Mouse (Mus musculus) MEL (cell line): ENCODE measurements at regions not wholly inside any gene's neighbourhood (a gene's known extent, or its start where the extent isn't known, plus 50 kb on each side); places are given as distances from the start of the nearest gene placed in this dataset.

ENCODE experiments used
- DNase-seq: peaks from one replicate; pipeline ENCODE4 v3.0.0; 2011; ENCODE audit warnings: low read depth, low spot score
- H3K27ac ChIP-seq: 2 replicates; pipeline ENCODE4 v1.5.1; 2012; ENCODE audit warnings: low read depth, mild to moderate bottlenecking, control low read depth, low read length, moderate library complexity; ENCODE audit not compliant: control insufficient read depth
- H3K27me3 ChIP-seq, 2 experiments: fragments of 150-350 bp in 1 of 2; sonication (generic) in 1 of 2; 2 replicates each; pipeline ENCODE4 v1.6.1; 2012; ENCODE audit warnings: low read length in 2 of 2, mild to moderate bottlenecking in 2 of 2, improper control_type of control experiment in 1 of 2, moderate library complexity in 1 of 2; ENCODE audit not compliant: insufficient read depth in 2 of 2, control insufficient read depth in 1 of 2
- H3K36me3 ChIP-seq, 2 experiments: 2 replicates each; pipeline ENCODE4 v1.6.1; 2012 to 2014; ENCODE audit warnings: low read length in 2 of 2, improper control_type of control experiment in 1 of 2, inconsistent platforms in 1 of 2, mild to moderate bottlenecking in 1 of 2; ENCODE audit not compliant: insufficient read depth in 2 of 2, control insufficient read depth in 1 of 2
- H3K4me1 ChIP-seq, 2 experiments: fragments of 150-350 bp in 1 of 2; sonication (generic) in 1 of 2; 2 replicates each; pipeline ENCODE4 v1.6.1; 2012; ENCODE audit warnings: low read length in 2 of 2, improper control_type of control experiment in 1 of 2, mild to moderate bottlenecking in 1 of 2; ENCODE audit not compliant: insufficient read depth in 2 of 2, control insufficient read depth in 1 of 2
- H3K4me3 ChIP-seq, 2 experiments: fragments of 150-350 bp in 1 of 2; sonication (generic) in 1 of 2; 2 replicates each; pipeline ENCODE4 v1.5.1; 2012; ENCODE audit warnings: low read depth in 2 of 2, low read length in 2 of 2, mild to moderate bottlenecking in 2 of 2, moderate library complexity in 2 of 2, control low read depth in 1 of 2, improper control_type of control experiment in 1 of 2; ENCODE audit not compliant: control insufficient read depth in 1 of 2, insufficient read depth in 1 of 2
- H3K79me2 ChIP-seq: 2 replicates; pipeline ENCODE4 v1.6.1; 2012; ENCODE audit warnings: mild to moderate bottlenecking, low read length, moderate library complexity; ENCODE audit not compliant: control insufficient read depth, poor library complexity, insufficient read depth
- H3K9ac ChIP-seq: 2 replicates; pipeline ENCODE4 v1.6.1; 2012; ENCODE audit warnings: low read depth, mild to moderate bottlenecking, control low read depth, low read length, moderate library complexity; ENCODE audit not compliant: control insufficient read depth, poor library complexity, severe bottlenecking
- H3K9me3 ChIP-seq: fragments of 150-350 bp; sonication (generic); replicated peaks from 2 replicates; pipeline ENCODE4 v1.6.1; 2012; ENCODE audit warnings: mild to moderate bottlenecking, low read length, improper control_type of control experiment, moderate library complexity; ENCODE audit not compliant: insufficient read depth
- BHLHE40 ChIP-seq: IDR thresholded peaks from 2 replicates; pipeline ENCODE4 v1.6.1; 2012; ENCODE audit warnings: low read depth, mild to moderate bottlenecking, inconsistent platforms, low read length, improper control_type of control experiment, borderline replicate concordance
- CTCF ChIP-seq, 3 experiments: IDR thresholded peaks in 2 of 3; conservative IDR thresholded peaks in 1 of 3; 2 replicates each; pipeline ENCODE4 v1.5.1; 2011 to 2012; ENCODE audit warnings: low read length in 3 of 3, low read depth in 2 of 3, mild to moderate bottlenecking in 2 of 3, improper control_type of control experiment in 1 of 3, inconsistent platforms in 1 of 3, mixed read lengths in 1 of 3, moderate library complexity in 1 of 3; ENCODE audit not compliant: control insufficient read depth in 1 of 3, insufficient read depth in 1 of 3, poor library complexity in 1 of 3, severe bottlenecking in 1 of 3
- E2F4 ChIP-seq: IDR thresholded peaks from 2 replicates; pipeline ENCODE4 v1.6.1; 2011; ENCODE audit warnings: low read depth, low read length, improper control_type of control experiment, borderline replicate concordance
- ETS1 ChIP-seq: IDR thresholded peaks from 2 replicates; pipeline ENCODE4 v1.6.1; 2012; ENCODE audit warnings: low read depth, mild to moderate bottlenecking, inconsistent platforms, low read length, improper control_type of control experiment, moderate library complexity
- JUND ChIP-seq: IDR thresholded peaks from 2 replicates; pipeline ENCODE4 v1.6.1; 2011; ENCODE audit warnings: low read depth, mild to moderate bottlenecking, improper control_type of control experiment, low read length
- MAFK ChIP-seq: IDR thresholded peaks from 2 replicates; pipeline ENCODE4 v1.6.1; 2011; ENCODE audit warnings: low read depth, mild to moderate bottlenecking, low read length, improper control_type of control experiment, borderline replicate concordance
- MYB ChIP-seq: IDR thresholded peaks from 2 replicates; pipeline ENCODE4 v1.6.1; 2011; ENCODE audit warnings: mild to moderate bottlenecking, low read depth, low read length, improper control_type of control experiment
- MYC ChIP-seq: IDR thresholded peaks from 2 replicates; pipeline ENCODE4 v1.6.1; 2011; ENCODE audit warnings: low read depth, mild to moderate bottlenecking, low read length, improper control_type of control experiment, moderate library complexity
- NELFE ChIP-seq: IDR thresholded peaks from 2 replicates; pipeline ENCODE4 v1.6.1; 2011; ENCODE audit warnings: low read depth, low read length, improper control_type of control experiment
- NRF1 ChIP-seq: IDR thresholded peaks from 2 replicates; pipeline ENCODE4 v1.6.1; 2014; ENCODE audit warnings: low read depth, mild to moderate bottlenecking, inconsistent platforms, low read length, improper control_type of control experiment, moderate library complexity; ENCODE audit not compliant: poor library complexity, insufficient read depth, severe bottlenecking
- POLR2AphosphoS2 ChIP-seq: IDR thresholded peaks from 2 replicates; pipeline ENCODE4 v1.6.1; 2011; ENCODE audit warnings: low read length, improper control_type of control experiment
- TAL1 ChIP-seq: IDR thresholded peaks from 2 replicates; pipeline ENCODE4 v1.6.1; 2012; ENCODE audit warnings: mild to moderate bottlenecking, inconsistent platforms, low read length, moderate library complexity, mixed read lengths
- ZC3H11A ChIP-seq: IDR thresholded peaks from 2 replicates; pipeline ENCODE4 v1.6.1; 2012; ENCODE audit warnings: low read depth, mild to moderate bottlenecking, inconsistent platforms, low read length, improper control_type of control experiment
- ZKSCAN1 ChIP-seq: IDR thresholded peaks from 2 replicates; pipeline ENCODE4 v1.6.1; 2012; ENCODE audit warnings: low read depth, mild to moderate bottlenecking, inconsistent platforms, low read length, improper control_type of control experiment, moderate library complexity
- ZNF384 ChIP-seq: IDR thresholded peaks from 2 replicates; pipeline ENCODE4 v1.6.1; 2012; ENCODE audit warnings: low read depth, mild to moderate bottlenecking, inconsistent platforms, low read length, improper control_type of control experiment

GRCm38 (mm10) chr17:62358323-62358722 is 522.8 kb downstream of the Efna5 start:
- Histone ChIP-seq H3K9me3 (no peaks in the 10 kb centered on the region), H3K4me1 (no peaks in the 10 kb centered on the region), H3K27ac (no peak overlapping the region), H3K4me3 (no peak overlapping the region), H3K9ac (no peak overlapping the region), H3K27me3 (no peaks in the 10 kb centered on the region), H3K36me3 (peaks cover 0 to 4% of the 10 kb centered on the region in 2 experiments; a peak in 2 of 4 replicates), H3K79me2 (no peaks in the 10 kb centered on the region)
- TF ChIP-seq MYC (no peak), POLR2AphosphoS2 (no peak), ZNF384 (no peak), JUND (no peak), CTCF (IDR thresholded peaks at IDR 0.05 in 2 of 3, conservative IDR thresholded peaks at IDR 0.05 in 1 of 3; ENCODE audit: control insufficient read depth in 1 of 3, insufficient read depth in 1 of 3, low read depth in 2 of 3, low read length in 3 of 3, poor library complexity in 1 of 3, severe bottlenecking in 1 of 3) (no peak), NRF1 (no peak)
- no peak for DNase-seq

- DNase-seq = no peak
- H3K9me3 ChIP-seq = no peaks in the 10 kb centered on the region
- no peaks in the 10 kb centered on the region for H3K27me3 ChIP-seq
- no peaks in the 10 kb centered on the region for H3K36me3 ChIP-seq
- no peaks in the 10 kb centered on the region for H3K79me2 ChIP-seq
- no peak overlapping the region for H3K27ac ChIP-seq
- H3K4me3 ChIP-seq = no peak overlapping the region
- no peak for TF ChIP-seq MAFK
- no peak for TF ChIP-seq ZC3H11A
- no peak for TF ChIP-seq MYB
- no peak for TF ChIP-seq ZKSCAN1
- TF ChIP-seq NELFE = no peak
- TF ChIP-seq ETS1 = no peak
- TF ChIP-seq ZNF384 = no peak
- TF ChIP-seq BHLHE40 = no peak
- TF ChIP-seq NRF1 = no peak
- TF ChIP-seq E2F4 = no peak
- H3K9ac ChIP-seq = no peak overlapping the region
- no peaks in the 10 kb centered on the region for H3K4me1 ChIP-seq
Measured at GRCm38 (mm10) chr17:62337890-62338557, 543.1 kb downstream of the Efna5 start.

GRCm38 (mm10) chr17:62330226-62330625 is 550.9 kb downstream of the Efna5 start:
- Histone ChIP-seq H3K9ac (no peak overlapping the region), H3K36me3 (no peaks in the 10 kb centered on the region), H3K9me3 (no peaks in the 10 kb centered on the region), H3K4me1 (no peaks in the 10 kb centered on the region), H3K79me2 (no peaks in the 10 kb centered on the region), H3K27ac (no peak overlapping the region), H3K27me3 (no peaks in the 10 kb centered on the region), H3K4me3 (no peak overlapping the region)
- TF ChIP-seq TAL1 = no peak
- DNase-seq = no peak
